Mouse (Mus musculus) T-cell, adult 2 months (primary cell): ENCODE results near the gene Pbsn.
A peak's percentile ranks its signal among the peaks of the same experiment; 100 is the strongest.
"Not testable (repeated sequence)": the region's sequence is repeated elsewhere in the genome, so short reads cannot be mapped to it uniquely, and the experiment has no call there.

Source experiments
- DNase-seq: peaks from one replicate; pipeline ENCODE4 v3.0.0; 2022; ENCODE audit warnings: low spot score

Gene Pbsn

DNA sequence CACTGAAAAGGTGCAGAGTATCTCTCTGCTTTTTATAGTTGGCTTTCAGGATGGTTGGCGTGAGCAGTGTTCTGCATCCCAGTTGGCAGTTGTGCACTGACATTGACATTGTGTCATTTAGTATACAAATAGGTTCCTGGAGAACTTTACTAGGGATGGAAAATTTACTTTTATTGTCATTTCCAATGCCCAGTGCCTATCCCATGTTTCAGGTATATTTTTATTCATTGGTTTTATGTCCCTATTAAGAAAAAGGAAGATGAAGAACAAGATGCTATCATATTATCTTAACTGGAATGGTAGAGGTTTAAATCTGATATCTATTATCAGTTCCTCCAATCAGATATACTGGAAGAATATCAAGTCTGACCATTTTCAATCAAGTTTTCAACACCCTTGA is at the start of gene Pbsn:
TSS of gene Pbsn (minus strand) at position 101 of the 400 bp plus-strand sequence.
- DNase-seq: no peak

DNA sequence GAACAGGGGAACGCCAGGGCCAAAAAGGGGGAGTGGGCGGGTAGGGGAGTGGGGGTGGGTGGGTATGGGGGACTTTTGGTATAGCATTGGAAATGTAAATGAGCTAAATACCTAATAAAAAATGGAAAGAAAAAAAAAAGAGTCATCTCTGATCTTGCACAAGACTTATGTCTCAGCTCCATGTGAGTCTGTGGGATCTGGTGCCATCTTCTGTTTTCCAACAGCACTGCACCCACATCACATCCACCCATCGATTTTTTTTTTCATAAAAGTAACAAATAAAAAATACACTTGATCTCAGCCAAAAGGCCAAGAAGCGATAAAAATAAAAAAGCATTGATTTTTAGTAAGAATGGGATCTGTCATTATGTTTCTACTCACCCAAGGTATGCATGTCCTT is 26.6 kb upstream of the Pbsn start:
- DNase-seq: not testable (repeated sequence)

DNA sequence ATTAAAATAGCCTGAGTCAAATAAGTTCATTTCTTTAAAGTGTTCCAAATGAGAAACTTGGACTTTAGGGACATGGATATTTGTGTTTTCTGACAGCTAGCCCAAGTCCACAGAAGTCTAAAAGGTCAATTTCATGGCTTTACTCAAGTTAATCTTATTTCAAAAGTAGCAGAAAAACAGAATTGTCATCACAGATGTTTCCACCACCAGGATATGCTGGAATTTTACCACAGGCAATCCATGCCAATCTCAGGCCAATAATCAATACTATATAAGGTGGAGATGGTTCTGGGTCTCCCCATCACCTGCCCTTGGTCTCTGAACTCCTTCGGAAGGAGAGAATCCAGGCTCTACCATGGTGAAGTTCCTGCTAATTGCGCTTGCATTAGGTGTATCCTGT is 11.0 kb upstream of the Pbsn start, which contains the start of gene Gm14744:
TSS of gene Gm14744 (plus strand) at position 301 of the 400 bp plus-strand sequence.
- DNase-seq: not testable (repeated sequence)

DNA sequence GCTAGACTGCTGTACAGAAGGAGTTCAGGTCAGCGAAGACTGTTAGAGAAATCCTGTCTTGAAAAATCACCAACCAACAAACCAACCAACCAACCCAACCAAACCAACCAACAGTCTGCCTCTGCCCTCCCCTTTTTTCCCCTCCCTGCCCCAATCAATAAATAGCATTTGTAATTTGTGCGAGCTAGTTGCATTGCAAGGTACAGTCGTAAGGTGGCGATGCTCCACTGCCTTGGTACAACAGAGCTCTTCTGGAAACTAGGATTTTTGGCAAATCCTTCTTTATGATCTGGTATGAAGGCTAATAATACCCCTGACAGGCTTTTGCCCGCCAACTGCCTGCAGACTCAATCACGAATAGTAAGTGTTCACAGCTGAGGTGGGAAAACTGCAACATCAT is 41.4 kb downstream of the Pbsn start:
- DNase-seq: no peak

DNA sequence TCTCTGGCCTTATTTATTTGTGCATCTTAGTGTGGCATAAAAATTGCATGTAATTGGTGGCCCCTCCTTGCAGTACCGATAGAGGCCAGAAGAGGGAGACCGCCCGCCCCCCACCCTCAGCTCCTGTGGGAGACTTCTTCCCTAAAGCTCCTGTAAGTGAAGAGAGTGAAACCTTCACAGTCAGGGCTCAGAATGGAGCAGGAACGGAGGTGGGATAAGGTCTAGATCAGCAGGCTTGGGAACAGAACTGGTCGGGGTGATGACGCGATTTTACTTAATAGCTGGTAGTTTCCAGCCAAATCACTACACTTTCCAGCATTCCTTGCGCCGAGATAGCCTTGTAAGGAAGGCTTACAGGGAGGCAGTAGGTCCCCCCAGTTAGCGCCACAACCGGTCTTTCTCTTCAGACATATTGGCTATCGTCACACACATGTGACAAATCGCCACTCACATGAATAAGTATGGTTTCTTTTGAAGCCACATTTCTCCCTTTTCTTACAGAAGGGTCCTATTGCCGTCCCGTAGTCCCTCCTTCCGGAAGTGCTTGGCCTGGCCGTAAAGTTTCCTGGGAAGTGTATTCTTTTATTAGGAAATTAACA is 42.7 kb downstream of the Pbsn start:
- no peak for DNase-seq

DNA sequence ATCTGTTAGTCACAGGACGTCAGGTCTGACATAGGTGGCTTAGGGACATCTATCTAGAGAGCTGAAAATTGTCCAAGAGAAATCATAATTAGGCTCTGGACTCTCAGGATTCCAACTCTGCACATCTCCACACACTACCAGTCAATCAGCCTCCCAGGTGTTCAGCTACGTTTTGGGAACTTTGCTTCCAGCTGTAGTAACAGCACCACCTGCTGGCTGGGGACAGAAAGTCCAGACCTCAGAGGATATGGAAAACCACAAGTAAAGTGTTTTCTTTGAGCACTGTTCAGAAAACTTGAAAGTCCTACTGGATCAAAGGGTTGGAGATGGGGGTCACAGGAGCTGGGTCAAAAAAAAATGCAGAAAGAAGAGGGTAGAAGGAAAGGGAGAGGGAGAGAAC is 44.8 kb downstream of the Pbsn start:
- DNase-seq: peak; percentile 35

DNA sequence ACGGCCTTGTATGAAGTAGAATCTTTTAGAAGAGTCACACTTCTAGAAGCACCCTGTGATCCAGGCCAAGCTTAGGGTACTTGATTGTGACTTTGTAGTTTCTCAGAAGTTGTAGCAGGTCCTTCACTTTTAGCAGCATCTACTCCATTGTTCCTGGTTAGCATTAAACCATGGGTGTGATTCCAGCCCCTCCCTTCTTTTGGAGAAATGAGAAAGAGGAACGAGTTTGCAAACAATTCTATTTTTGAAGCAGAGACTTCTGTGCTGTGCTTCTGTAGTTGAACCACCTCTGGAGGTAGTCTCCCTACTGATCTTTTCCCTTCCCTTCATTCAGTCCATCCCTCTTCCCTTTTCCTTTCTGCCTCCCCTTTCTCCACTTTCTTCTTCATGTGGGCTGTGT is 51.1 kb downstream of the Pbsn start:
- no peak for DNase-seq

DNA sequence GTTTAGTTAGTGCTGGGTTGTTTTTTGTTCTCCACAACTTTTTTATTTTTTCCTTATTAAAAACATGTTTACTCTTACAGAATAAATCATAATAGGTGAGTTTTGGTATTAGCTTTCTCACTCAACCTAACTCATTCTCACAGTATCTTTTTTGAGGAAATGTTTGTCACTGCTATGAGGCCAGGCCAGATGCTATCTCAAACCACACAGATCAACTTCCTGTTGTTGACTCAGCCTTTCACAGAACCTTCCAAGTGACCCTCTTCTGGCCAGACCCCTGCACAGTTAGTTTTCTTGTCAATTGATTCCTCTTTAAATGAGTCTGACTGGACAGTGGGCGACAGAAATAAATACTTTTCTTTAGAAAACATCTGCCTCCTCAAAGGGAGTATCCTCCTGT is 51.9 kb downstream of the Pbsn start:
- DNase-seq: no peak

DNA sequence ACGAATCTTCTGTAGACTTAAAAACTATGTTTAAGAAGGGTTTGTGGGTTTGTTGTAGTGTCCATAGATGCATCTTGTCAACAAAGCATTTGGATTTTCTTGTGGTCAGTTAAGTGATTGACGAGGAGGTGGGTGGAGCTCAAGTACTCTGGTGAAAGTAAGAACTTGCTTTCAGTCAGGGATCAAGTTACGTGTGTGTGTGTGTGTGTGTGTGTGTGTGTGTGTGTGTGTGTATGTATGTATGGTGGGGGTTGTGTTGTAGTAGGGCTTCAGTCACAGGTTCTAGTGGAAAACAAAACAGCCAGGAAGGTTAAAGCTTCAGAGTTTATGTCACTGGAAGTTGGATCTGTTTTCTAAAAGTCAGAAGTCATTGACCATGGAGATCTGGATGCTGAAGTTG is 53.9 kb downstream of the Pbsn start:
- no peak for DNase-seq

DNA sequence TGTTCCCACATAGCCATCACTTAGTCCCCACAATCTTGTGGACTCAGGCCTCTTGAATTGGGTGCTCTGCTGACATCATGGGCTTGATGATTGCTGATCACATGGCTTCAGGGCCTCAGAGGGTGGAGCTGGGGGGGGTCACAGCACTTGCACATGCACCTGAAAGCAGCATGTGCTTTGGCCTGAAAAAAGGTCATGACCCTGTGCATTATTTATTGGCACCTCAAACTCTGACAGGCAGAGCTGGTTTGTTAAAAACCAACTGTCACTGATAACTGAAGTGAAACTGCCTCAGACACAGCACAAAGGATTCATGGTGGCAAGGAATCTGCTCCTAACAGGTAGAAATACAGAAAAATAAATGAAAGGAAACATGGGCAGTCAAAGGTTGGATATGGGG is 55.6 kb downstream of the Pbsn start:
- DNase-seq: no peak

DNA sequence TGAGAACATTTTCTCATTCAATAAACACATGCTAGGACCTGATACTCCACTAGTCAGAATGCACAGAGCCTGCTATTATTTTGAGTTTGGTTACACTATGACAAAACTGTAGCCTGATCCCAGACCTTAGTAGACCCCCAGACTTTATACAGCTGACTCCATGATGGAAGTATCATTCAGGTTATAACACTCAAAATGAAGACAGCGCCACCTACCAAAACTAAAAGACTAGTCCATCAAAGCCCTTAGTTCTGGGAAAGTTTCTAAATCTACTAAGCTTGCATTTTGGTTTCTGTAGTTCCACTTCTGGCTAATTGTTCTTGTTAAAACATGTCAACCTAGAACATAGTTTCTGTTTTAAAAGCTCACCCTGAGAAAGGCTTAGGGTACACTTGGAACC is 56.5 kb downstream of the Pbsn start:
- DNase-seq: no peak

DNA sequence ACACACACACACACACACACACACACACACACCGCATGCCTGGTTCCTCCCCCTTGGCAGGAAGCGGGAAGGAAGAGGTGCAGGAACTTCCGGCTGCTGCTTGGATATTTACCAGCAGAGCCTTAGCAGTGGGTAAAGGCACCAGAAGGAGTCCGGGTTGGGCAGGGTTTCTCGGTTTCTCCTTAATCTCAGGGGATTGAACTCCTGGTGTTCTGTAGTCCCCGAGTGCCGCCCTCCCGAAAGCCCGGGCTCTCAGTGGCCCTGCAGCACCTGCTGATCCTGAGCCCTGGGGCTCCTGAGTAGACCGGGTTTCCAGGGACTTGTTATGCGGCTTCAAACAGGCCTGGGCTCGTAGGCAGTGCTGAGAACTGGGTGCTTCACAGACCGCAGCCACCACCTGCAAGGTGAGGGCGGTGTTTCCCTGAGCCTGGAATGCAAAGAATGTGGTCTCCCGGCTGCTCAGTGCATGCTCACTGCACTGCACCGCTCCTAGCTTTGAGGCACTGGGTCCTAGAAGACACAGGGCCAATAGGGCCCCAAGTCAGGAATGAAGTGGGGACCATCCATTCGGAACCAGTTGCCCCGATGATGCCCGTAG is 57.1 kb downstream of the Pbsn start, which contains the start of gene Prkx:
TSS of gene Prkx (minus strand) at position 41 of the 598 bp plus-strand sequence.
- no peak for DNase-seq

DNA sequence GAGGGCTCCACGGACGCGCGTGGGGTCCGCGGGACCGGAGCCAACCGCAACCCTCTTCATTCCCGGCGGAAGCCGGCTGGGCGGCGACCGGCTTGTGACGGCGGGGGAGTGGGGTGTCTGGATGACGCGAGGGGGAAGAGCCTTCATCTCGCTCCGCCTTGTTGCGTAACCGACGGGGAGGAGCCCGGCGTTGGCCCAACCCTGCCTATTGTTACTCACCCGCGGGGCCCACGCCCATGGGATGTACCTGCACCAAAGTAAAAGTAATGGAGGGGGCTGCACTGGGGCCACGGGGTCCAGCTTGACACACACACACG is 57.6 kb downstream of the Pbsn start:
- DNase-seq: peak; percentile 92

DNA sequence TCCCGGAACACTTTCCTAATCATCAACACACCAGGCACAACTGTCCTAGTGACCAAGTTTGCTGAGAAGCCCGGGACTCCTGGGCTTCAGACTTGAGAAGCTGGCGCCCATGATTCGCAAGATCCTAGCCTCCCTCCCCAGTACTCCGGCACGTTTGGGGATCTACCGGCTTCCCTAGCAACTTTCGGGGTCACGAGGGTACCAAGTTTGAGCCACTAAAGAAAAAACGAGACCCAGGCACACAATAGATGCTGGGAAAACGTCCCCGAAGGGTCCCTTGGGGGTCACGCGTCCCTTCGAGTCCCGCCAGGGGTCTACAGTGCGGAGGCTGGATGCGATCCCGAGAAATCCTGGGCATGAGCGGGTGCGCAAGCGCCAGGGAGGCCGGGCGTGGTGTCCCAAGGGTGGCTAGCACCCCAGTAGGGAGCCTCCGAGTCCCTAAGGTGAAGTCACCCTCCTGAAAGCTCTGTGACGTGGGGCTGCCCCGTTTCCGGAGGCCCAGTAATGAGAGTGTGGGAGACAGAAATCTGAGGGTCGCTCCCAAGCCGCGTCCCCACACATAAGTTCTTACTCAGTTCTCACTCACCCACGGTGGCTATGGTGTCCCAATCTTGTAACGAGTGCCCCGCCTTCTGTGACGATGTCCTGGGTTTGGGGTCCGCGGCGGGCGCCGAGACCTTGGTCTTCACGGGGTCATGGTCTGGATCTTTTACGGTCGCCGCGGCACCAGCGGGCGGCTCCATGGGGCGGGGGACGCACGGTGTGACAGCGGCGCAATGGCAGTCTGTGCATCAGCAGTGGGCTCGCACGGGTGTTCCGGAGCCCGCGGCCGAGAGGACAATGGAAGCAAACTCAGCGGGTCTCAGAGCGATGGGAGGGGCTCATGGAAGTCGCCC is 58.2 kb downstream of the Pbsn start:
- DNase-seq: peak; percentile 50

DNA sequence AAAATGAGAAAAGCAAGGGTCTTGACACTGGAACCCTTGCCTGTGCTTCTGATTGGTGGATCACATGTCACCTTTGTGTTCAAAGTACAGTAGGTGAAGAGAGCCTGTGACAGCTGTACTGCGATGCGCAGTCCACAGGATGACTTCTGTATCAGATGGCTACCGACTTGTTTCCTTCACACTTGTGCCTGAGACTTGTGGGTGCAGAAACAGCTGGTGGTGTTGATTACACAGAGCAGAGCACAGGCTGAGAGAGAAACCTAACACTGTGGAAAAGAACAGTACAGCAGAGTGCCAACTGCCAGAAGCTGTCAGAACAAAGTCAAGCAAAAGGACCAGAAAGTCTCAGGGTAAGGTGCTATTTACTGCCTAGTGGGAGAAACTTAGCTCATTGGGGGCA is 64.7 kb downstream of the Pbsn start:
- no peak for DNase-seq
